Mouse (Mus musculus) gastrocnemius, adult 8-10 months (tissue): Measurements from ENCODE around the gene Vrk3. TPM values are rescaled to one million over a fixed set of nuclear protein-coding genes. Genes with fewer than 3 reads are reported as not detected.

Experiments
- DNase-seq, 2 experiments: peaks; one replicate each; pipeline ENCODE4 v3.0.0; 2022; ENCODE audit warnings: low spot score in 2 of 2
- total RNA-seq, 4 experiments: library from RNA; stranded (reverse); gene quantifications; 2 replicates each; pipeline ENCODE4 v1.2.4; 2022

Gene Vrk3
- total RNA-seq, 4 experiments from 2014 or later: 19.9 to 23.5 (median 21.6) TPM

GRCm38 (mm10) chr7:44818164-44818563, 70.0 kb downstream of the Vrk3 start:
- DNase-seq: peak in 1 of 2 experiments; percentile 2

DNA sequence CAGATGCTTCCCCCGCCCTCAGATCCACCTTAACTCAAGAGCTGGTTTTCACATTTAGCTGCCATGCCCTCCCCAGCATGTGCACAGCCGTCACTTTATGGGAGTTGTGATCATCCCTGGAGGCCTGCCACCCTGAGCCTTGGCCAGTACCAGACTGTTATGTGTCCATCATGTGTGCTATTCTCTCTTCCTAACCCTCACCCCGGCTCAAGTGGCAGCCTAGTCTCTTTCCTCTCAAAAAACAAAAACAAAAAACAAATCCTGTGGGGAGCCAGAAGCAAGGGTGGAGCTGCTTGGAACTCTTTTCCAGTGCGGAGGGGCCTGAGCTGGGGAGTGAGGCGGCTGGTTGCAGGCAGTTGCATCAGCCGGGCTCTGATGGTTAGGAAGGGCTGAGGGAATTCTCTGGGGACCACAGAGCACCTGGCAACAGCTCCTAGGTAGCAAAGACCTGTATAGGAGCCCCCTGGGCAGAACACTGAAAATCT, 70.6 kb downstream of the Vrk3 start:
- peak; percentile 65 to 67 for DNase-seq

- DNase-seq: peak in 1 of 2 experiments; percentile 0
Measured at GRCm38 (mm10) chr7:44819391-44819790, 71.2 kb downstream of the Vrk3 start.

DNA sequence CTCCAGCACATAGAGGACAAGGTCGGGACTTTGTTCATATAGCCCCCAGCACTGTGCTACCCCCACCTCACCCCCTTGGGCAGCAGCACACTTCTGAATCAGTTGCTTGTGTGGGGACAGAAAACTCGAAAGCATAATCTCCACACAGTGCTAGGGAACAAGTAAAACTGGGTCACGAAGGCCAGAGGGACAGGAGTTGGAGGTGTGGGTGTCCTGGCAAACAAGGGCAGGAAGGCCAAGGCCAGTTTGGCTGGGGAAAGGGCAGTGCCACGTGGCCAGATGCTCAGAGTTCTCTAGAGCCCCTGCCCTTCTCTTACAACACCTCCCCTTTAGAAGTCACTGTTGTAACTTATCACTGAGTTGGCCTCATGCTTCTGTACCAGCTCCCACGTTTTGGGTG, 71.7 kb downstream of the Vrk3 start:
- peak in 1 of 2 experiments; percentile 8 for DNase-seq

DNA sequence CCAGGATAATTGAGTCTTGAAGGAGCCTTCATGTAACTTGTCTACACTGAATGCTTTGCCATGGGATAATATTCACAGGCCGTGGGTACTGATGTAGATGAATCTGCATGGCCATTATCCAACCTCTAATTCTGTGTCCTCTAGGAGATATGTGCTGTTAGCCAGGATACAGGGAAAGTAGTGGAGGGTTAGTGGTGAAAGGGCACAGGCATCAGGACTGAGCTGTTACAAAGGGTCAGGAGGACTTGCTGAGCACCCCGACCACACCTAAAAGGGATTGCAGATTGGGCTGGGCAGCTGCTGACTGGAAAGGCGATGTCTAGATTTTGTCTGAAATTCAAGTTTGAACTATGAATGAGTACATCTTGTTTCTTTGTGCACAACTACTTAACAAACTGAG, 72.3 kb downstream of the Vrk3 start:
- DNase-seq: peak in 1 of 2 experiments; percentile 1

GRCm38 (mm10) chr7:44821666-44822448, 73.6 kb downstream of the Vrk3 start:
- DNase-seq: peak in 1 of 2 experiments; percentile 2

DNA sequence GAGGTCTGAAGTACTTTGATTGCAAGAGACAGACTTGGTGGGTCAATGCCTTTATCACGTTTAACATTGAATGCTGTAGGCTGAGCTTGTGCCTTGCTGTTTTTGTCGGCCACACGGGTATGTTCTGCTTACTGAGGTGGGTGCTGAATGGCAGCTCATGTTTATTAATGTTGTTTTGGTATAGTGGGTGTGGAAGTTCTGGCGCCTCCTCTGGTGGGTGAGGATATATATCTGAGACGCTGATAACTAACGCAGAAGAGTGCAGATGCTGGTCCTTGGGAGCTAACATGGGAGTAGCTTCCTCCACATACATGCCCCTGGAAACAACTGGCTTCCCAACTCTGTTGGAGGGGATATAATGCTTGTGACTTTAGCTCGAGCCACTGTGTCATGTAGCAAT, 75.2 kb downstream of the Vrk3 start:
- peak in 1 of 2 experiments; percentile 1 for DNase-seq

- DNase-seq: peak; percentile 57 to 67
Measured at GRCm38 (mm10) chr7:44824872-44825271, 76.7 kb downstream of the Vrk3 start.

DNA sequence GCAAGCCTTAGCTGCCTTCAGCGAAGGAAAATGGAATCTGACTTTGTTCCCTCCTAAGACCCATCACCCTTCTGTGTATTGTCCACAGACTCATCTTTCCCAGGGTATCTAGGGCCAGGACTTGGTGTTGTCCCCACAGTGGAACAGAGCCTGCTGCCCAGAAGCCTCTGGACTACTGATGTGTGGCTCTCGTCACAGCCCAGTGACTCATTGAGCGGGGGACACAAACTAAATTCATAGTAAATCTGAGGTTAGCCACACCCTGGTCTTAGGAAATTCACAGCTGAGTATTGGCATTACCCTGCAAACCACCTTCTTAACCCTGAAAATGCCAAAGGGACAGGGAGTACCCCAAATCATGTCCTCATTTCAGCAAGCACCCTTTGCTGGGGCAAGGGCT, 78.6 kb downstream of the Vrk3 start:
- DNase-seq: no peak

Other genes with a start within 250 kb of the Vrk3 start
- 1,000 to 10,000 TPM; 5,017 to 5,674 (median 5,484) TPM for gene Mybpc2, start 223.8 kb upstream of the Vrk3 start, total RNA-seq
- not detected for gene Spib, start 216.3 kb upstream of the Vrk3 start, total RNA-seq
- gene Pold1, start 199.6 kb upstream of the Vrk3 start, total RNA-seq: 1 to 10 TPM; 4.6 to 5.9 (median 5.4) TPM
- gene Nr1h2, start 194.5 kb upstream of the Vrk3 start, total RNA-seq: 10 to 100 TPM; 38.0 to 45.8 (median 40.1) TPM
- gene Napsa, start 176.0 kb upstream of the Vrk3 start, total RNA-seq: under 1 TPM in 3 of 4 experiments, not detected in 1; 0.22 to 0.46 (median 0.40) TPM
- 1 to 10 TPM; 3.6 to 5.1 (median 4.5) TPM for gene Kcnc3, start 157.7 kb upstream of the Vrk3 start, total RNA-seq
- 10 to 100 TPM; 38.7 to 58.3 (median 42.5) TPM for gene Myh14, start 77.6 kb upstream of the Vrk3 start, total RNA-seq
- not detected for gene Izumo2, start 39.7 kb upstream of the Vrk3 start, total RNA-seq
- under 1 TPM in 1 of 4 experiments, not detected in 3; 0.13 TPM for gene Zfp473, start 2.6 kb downstream of the Vrk3 start, total RNA-seq
- 10 to 100 TPM; 18.8 to 25.8 (median 22.7) TPM for gene Nup62, start 67.7 kb downstream of the Vrk3 start, total RNA-seq
- 1 to 10 TPM; 1.8 to 4.4 (median 2.6) TPM for gene Il4i1, start 68.0 kb downstream of the Vrk3 start, total RNA-seq
- 10 to 100 TPM; 71.2 to 97.1 (median 77.4) TPM for gene Atf5, start 68.2 kb downstream of the Vrk3 start, total RNA-seq
- 100 to 1,000 TPM; 139 to 158 (median 141) TPM for gene Akt1s1, start 100.6 kb downstream of the Vrk3 start, total RNA-seq
- gene Tbc1d17, start 100.7 kb downstream of the Vrk3 start, total RNA-seq: 10 to 100 TPM; 58.9 to 71.3 (median 63.3) TPM
- gene Pnkp, start 108.7 kb downstream of the Vrk3 start, total RNA-seq: 10 to 100 TPM; 21.2 to 23.9 (median 22.4) TPM
- 100 to 1,000 TPM; 146 to 178 (median 160) TPM for gene Ptov1, start 121.4 kb downstream of the Vrk3 start, total RNA-seq
- gene Med25, start 144.3 kb downstream of the Vrk3 start, total RNA-seq: 10 to 100 TPM; 64.0 to 79.1 (median 71.0) TPM
- 10 to 100 TPM; 17.4 to 27.1 (median 18.7) TPM for gene Fuz, start 147.7 kb downstream of the Vrk3 start, total RNA-seq
- gene Ap2a1, start 181.1 kb downstream of the Vrk3 start, total RNA-seq: 10 to 100 TPM; 63.5 to 67.9 (median 65.5) TPM
- gene Tsks, start 194.8 kb downstream of the Vrk3 start, total RNA-seq: not detected
- 1 to 10 TPM in 1 of 4 experiments, under 1 TPM in 3; 0.61 to 1.3 (median 0.71) TPM for gene Cpt1c, start 226.4 kb downstream of the Vrk3 start, total RNA-seq
- gene Prmt1, start 238.2 kb downstream of the Vrk3 start, total RNA-seq: 100 to 1,000 TPM; 144 to 162 (median 152) TPM
- gene Irf3, start 249.2 kb downstream of the Vrk3 start, total RNA-seq: 10 to 100 TPM; 13.5 to 22.2 (median 17.9) TPM